Mouse (Mus musculus) induced T-regulatory cell, adult 2 months (primary cell): ENCODE data around the gene Myh9.
"Not testable (repeated sequence)": the region's sequence is repeated elsewhere in the genome, so short reads cannot be mapped to it uniquely, and the experiment has no call there.

Experiments
- DNase-seq: peaks from one replicate; pipeline ENCODE4 v3.0.0-alpha.2; 2012; ENCODE audit warnings: low read depth

The Myh9 gene

DNA sequence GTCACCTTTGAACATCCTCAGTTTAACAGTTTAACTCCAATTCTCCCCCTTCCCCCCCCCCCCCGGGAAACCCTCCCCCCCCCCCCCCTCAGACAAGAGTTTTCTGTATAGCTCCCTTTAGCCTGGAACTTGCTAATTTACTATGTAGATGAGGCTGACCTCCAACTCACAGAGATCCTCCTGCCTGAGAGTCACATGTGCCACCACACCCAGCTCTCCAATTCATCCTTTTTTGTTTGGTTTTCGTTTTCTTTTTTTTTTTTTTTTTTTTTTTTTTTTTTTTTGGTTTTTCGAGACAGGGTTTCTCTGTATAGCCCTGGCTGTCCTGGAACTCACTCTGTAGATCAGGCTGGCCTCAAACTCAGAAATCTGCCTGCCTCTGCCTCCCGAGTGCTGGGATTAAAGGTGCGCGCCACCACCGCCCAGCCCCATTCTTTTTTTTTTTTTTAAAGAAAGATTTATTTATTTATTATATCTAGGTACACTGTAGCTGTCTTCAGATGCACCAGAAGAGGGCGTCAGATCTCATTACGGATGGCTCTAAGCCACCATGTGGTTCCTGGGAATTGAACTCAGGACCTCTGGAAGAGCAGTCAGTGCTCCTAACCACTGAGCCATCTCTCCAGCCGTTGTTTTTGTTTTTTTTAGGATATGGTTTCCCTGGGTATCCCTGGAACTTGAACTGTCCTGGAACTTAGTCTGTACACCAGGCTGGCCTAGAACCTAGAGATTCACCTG lies 25.4 kb upstream of the Myh9 start:
- DNase-seq = not testable (repeated sequence)

DNA sequence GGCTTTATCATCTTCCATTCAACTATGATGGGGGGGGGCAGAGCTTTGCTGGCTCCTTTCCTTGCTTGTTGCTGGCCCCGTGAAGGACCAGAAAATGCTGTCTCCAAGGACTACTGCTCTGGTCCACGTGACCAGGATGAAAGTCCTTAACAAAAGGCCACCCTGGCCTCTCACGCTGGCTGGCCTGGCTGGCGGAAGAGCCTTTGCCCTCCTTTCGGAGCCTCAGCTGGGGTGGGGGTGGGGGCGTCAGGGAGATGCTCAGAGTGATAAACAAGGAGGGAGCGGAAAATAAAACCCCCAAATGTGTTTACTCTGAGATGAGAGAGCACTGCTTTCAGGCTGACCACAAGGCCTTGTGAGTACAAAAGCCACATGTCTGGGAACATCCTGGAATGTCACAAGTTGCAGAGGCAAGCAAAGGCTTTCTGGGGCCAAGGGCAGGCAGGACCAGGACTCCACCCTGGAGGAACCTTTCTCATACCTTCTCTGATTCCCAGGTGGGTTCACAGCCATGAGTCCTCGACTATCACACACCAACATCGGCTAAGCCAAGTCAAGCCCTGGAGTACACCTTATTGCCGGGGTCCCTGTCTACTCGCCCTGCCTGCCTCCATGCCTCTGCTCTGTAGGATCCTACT lies 24.7 kb upstream of the Myh9 start:
- peak; percentile 62 for DNase-seq

DNA sequence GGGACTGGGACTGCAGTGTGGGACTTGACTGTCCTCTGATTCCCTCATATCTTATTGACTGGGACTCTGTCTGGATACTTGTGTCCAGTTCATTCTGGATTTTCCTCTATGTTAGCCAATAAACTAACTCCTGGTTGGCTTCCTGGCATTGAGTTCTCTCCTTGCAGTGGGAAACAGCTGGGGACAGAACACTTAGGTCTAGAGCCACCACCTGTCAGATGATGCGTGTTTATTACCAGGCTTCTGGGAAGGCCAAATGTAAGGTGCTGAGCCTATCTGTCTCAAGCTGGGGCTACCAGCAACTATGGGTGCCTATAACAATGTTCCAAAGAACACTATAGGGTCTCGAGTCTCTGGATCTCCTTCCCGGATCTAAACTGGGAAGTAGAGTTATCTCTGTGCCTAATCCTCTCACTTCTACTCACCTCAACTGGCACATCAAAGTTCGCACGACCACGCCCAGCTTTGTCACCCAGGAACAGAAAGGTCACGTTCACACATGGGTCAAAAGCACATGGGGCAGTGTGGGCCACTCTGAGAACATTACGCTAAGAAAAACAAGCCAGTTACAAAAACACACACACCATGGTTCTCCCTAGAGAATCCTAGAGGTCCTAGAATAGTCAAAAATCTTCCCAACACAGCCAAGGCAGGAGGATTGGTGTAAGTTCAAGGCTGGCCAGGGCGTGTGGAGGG lies 22.2 kb upstream of the Myh9 start:
- peak; percentile 57 for DNase-seq

DNA sequence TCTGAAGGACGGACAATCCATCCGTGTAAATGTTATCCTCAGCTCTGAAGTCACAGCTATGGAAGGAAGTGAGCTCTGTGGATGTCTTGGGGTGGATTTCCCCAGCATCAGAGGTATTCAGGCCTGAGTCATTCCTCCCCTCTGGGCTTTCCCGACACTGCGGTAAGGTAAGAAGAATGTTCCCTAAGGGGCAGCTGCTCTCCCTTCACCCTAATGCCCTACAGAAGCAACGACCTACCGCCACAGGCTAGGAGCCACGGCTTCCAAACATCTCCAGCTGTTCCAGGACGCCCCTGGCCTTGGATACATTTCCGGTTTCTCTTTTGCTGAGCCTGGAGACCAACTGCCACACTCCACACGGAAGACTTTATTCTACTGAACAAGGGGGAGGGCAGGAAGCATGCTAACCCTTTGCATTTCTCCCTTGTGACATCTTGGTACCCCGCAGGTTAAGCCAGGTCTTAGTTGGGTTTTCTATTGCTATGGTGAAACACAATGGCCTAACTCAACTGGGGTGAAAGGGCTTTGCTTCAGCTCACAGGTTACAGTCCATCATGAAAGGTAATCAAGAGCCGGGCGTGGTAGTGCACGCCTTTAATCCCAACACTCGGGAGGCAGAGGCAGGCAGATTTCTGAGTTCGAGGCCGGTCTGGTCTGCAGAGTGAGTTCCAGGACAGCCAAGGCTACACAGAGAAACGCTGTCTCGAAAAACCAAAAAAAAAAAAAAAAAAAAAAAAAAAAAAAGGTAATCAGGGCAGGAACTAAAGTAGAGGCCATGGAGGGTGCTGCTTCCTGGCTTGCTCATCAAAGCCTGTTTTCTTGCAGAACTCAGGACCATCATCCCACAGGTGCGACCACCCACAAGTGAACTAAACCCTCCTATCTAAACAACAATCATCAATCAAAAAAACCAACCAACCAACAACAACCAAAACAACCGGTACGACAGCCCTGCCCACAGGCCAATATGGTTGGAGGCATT lies 21.3 kb upstream of the Myh9 start:
- peak; percentile 78 for DNase-seq

DNA sequence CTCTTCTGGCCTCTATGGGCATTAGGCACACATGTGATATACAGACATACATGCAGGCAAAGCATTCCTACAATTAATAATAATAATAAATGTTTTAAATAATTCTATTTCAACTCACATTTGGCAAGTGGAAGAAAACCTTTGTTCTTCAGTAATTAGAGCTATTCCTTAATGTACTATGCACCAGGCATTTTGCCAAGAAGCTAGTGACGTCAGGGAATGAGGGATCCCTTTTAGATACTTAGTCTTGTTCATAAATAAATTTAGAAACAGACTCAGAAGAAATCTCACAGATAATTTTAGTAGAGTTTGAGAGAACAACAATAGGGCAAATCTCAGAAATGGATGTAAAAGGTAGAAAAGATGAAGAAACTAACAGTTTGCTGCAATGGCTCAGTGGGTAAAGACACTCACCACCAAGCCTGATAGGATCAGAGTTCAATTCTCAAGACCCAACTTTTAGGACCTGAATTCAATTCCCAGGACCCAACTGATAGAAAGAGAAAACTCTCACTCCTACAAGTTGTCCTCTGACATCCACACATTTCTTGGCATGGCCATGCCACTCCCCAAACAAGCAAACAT lies 18.2 kb upstream of the Myh9 start:
- no peak for DNase-seq

DNA sequence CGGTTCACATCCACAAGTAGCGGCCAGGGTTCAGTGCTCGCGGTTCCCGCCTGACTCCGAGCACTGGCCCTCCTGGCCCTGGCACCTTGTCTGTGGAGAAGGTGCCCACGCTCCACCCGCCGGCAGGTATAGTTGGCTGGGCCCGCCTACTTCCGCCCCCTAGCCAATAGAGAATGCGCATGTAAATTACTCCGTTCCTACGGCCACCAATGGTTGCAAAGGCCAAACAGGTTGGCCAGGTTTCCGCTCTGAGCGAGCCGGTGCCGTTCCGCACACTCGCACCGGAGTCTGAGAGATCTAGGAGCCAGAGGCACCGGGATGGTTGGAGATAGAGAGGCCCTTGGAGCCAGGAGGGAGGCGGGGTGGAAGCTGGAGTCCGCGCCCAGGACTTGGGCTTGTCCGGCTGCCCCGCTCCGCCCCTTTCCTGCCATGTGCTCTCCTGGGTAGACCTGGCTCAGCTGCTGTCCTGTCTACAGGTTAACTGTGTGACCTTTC lies 15.7 kb upstream of the Myh9 start:
- DNase-seq = peak; percentile 76

DNA sequence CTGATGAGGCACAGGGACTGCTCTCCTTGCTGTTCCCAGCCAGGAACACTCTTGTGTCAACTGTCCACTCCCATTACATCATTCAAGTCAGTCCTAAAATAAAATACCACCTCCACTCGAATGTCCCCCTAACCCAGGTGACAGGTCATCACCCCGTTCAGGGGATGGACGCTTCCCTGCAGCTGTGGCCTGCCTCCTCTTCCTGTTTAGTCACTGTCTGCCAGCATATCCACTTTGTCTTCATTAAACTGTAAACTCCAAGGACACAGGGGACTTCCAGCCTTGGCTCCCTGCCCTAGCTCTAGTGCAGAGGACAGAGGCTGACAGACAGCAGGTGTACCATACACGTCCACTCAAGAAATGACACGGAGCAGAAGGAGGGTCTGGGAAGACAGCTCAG lies 14.6 kb upstream of the Myh9 start:
- no peak for DNase-seq

DNA sequence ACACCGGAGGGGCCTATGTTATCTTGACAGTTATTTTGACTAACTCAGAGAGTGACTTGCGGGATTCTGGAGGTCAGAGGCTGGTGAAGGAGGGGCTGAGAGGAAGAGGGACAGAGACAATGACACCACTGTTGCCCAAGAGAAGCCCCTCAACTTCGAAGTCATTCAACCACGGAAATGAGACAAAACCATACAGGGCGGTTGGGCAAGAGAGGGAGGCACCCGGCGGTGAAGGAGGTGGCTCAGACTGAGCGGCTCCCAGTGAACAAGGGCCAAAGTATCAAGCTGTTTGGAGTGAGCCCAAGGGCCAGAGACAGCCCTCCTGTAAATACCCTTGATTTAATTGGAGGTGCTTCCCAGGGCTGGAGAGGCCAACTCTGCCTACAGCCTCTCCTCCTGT lies 13.3 kb upstream of the Myh9 start:
- no peak for DNase-seq

DNA sequence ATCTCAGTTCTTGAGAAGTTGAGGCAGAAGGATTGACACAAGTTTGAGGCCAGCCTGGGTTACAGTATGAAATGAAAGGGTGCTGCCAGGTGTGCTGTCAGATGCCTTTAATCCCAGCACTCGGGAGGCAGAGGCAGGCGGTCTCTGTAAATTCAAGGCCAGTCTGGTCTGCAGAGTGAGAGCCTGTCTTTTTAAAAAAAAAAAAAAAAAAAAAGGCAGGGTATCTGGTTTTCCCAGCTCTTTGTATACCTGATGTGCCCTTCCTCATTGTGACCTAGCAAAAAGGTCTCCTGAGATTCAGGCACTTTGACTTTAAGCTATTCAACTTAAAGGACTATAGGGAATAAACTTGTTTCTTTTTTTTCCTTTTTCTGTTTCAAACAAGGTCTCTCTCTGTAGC lies 10.0 kb upstream of the Myh9 start:
- DNase-seq = no peak

DNA sequence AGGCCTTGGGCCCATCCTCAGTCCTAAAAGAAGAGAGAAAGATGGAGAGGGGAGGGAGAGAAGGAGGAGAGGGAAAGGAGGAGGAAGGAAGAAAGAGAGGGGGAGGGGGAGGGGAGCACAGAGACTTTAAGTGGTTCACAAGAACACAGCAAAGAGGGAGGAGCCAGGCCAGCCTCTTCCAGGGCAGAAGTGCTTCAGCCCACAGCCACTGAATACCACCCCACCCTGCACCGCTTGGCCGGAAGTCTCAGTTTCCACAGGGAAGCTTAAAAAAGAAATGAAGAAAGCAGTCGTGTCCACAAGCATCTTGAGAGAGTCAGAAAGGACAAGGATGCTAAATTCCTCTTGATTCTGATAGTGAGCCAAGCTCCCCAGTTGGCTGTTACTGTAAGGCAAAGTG lies 9.2 kb upstream of the Myh9 start:
- DNase-seq = peak; percentile 70

DNA sequence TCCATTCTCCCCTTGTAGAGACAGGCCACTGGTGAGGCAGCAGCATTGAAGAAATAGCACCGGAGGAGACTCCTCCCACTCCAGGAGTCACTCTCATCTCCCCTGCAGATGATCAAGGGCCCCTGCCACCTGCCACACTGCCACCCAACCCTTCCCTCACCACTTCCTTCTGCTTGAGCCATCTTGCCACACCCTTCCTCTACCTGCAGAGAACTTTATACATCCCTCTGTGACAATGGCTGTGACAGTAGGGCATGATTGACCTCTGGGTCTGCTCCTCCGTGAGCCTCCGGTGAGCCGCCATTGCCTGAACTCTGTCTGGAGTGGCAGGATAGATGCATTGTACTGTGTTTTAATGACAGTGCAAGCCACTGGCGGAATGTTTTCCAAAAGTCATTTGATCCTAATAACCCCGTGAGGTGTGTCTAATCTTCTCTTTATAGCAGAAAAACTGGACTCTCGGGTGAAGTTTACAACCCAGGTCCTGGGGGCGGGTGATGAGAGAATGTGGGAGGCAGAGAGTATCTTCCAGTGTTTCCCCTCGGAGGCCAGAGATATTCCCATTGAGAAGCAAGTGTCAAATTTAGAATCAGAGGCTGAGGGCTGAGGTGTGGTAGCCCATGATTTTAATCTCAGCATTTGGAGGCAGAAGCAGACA lies 7.7 kb upstream of the Myh9 start:
- peak; percentile 78 for DNase-seq

DNA sequence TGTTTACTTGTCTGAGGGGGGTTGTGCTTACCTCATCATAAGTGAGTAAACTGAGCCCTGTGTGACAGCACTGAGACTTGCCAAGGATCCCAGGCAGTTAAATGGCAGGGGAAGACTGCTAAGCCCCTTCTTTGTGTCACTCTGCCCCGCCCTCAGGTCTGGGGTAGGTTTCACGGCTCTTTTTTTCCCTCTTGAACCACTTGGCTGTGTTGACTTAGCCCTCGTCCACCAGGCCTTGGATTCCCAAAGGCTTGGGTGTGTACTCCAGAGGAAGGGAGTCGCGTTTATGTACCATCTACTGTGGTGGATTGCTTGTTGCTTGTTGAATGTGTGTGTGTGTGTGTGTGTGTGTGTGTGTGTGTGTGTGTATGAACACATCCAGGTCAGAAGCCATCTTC lies 7.1 kb upstream of the Myh9 start:
- no peak for DNase-seq

DNA sequence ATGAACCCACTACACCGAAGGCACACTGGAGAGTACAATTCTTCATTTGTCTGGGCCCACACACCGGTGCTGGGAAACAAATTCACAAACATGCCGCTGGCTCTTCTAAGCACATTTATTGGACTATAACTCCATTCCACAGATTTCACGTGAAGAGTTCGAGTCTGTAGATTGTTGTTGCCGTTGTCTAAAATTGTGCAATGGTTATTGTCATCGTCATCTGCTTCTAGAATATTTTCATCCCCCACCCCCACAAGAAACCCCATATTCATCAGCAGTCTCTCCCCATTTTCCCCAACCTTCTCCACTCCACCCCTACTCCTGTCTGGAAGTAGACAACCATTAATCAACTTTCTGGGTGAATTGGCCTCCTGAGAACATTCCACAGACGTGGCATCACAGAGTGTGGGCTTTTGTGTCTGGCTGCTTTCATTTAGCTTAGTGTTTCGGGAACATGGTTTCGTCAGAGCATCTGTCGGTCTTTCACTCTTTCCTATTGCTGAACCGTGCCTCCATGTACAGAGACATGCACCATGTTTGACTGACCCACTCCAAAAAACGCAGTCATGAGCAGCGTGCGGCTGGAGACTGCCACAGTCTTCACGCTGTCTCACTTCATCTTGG lies 6.6 kb upstream of the Myh9 start:
- DNase-seq = no peak

DNA sequence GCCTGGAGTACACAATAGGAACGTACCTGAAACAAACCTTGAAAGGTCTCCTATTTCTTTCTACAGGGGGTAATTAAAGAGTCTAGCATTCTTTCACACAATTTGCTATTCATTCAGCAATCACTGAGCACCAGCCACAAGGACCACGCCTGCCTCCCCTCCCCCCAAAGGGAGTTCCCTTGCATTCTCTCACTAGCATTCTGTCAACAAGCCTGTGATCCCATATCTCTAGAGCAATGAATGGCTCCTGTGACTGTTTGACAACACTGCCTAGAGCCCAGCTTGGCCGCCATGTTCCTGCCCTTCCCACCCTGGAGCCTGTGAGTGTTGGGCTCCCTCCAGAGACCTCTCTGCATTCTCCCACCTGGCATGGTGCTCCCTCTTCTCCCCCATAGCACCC lies 5.9 kb upstream of the Myh9 start:
- peak; percentile 55 for DNase-seq

DNA sequence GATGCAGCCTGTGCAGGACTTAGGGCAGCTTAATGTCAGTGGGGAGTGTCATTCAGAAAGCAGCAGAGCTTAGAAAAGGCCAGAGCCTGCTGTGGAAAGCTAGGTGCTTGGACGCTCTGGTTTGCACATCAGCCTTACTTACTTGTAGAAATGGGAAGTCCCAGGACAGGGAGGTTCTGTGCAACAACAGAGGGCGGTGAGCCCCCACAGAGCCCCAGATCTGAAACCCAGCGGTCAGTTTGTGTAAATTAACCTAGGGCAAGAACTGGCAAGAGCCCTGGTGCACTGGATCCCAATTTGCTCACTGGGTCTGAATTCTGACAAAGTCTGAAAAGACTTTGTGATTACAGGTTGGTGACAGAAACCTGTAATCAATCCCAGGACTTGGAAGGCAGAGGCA lies 5.1 kb upstream of the Myh9 start:
- no peak for DNase-seq

DNA sequence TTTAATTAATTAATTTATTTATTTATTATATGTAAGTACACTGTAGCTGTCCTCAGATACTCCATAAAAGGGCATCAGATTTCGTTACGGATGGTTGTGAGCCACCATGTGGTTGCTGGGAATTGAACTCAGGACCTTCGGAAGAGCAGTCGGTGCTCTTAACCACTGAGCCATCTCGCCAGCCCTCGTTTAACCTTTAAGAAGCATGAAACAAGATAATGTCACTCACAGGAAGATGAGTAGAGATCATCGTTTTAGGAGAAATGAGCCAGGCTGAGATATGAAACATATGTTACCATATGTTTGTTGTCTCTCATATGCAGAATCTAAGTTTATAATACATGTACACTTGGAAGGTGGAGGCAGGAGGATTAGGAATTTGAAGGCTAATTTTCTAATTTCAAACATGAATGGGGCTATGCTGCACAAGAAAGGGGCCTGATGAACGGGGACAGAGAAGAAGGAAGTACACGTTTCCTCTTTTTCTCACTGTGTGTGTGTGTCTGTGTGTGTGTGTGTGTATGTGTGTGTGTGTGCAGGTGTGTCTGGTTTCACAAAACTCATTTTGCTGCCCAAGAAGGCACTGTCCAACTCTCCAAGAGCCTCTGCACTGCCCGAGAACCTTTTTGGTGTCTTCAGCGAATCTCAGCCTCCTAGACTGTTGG lies 4.1 kb upstream of the Myh9 start:
- peak; percentile 56 for DNase-seq

DNA sequence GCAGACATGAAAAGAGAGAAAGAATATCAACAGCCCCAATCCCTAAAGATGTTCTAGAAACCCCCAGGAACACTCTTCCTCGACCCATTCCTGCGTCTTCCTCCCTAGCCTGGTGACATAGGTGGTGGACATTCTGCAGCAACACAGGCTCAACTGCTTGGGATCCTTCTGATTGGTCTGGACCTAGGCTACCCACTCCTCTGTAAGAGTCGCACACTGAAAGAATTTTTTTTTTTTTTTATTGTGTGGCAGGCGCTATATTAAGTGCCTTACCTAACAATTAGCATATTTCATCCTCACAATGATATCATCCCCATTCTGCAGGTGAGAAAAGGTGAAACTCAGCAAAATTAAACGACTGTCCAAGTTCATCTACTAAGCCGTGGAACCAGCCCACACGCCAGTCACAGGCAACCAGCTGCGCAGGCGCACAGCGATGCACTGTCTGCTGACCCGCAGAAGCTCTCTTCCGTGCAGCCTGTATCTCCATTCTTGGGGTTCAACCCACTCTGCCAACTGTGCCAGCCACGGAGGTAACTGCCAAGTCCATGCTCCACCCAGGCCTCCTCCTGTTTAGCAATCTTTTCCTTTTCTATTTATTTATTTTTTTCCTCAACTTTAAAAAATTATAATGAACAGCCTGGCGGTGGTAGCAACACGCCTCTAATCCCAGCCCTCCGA lies 3.1 kb upstream of the Myh9 start:
- no peak for DNase-seq

DNA sequence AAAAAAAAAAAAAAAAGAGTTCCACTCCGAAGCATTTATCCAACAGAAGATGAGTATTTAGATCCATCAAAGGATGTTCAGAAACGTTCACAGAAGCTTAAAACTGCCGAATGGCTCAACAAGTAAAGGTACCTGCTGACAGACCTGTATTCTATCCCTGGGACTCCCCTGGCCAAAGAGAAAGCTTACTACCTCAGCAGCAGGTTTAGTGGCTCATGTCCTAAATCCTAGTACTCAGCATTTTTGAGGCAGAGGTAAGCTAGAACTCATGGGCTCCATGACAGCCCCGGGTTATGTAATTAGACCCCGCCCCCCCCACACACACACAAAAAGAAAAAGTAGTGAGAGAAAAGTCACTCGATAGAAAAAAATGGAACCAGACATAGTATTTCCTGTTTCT lies 2.1 kb upstream of the Myh9 start:
- no peak for DNase-seq

DNA sequence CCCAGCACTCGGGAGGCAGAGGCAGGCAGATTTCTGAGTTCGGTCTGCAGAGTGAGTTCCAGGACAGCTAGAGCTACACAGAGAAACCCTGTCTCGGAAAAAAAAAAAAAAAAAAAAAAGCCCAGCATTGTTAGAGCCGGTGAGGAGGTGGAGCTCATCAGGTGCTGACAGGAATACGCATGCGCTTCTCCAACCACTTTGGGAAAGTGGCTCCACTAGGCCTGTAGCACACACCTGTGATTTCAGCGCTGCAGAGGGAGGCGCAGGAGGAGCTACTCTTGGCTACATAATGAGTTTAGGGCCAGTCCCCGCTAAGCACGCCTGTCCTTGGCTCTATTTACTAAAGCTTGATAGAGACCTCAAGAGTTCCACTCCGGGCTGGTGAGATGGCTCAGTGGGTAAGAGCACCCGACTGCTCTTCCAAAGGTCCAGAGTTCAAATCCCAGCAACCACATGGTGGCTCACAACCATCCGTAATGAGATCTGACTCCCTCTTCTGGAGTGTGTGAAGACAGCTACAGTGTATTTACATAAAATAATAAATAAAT lies 1.6 kb upstream of the Myh9 start:
- DNase-seq = not testable (repeated sequence)
